Mouse (Mus musculus) limb, embryonic 10.5 days (tissue): ENCODE measurements around the gene Churc1. TPM values are rescaled to one million over a fixed set of nuclear protein-coding genes. Genes with fewer than 3 reads are reported as not detected.
"Not testable (repeated sequence)": the region's sequence is repeated elsewhere in the genome, so short reads cannot be mapped to it uniquely, and the experiment has no call there.

Experiments used
- DNase-seq: peaks from one replicate; pipeline ENCODE4 v3.0.0-alpha.2; 2017; ENCODE audit warnings: low spot score
- H3K27ac ChIP-seq: fragments of 300-500 bp; sonication (generic); 2 replicates; pipeline ENCODE4 v1.5.1; 2016; ENCODE audit warnings: mild to moderate bottlenecking
- H3K27me3 ChIP-seq: fragments of 300-500 bp; sonication (generic); 2 replicates; pipeline ENCODE4 v1.6.1; 2016; ENCODE audit warnings: low read depth, mild to moderate bottlenecking; ENCODE audit not compliant: poor library complexity, severe bottlenecking
- H3K36me3 ChIP-seq: fragments of 300-500 bp; sonication (generic); 2 replicates; pipeline ENCODE4 v1.6.1; 2016; ENCODE audit warnings: mild to moderate bottlenecking, moderate library complexity
- H3K4me1 ChIP-seq: fragments of 300-500 bp; sonication (generic); 2 replicates; pipeline ENCODE4 v1.6.1; 2016
- H3K4me3 ChIP-seq: fragments of 300-500 bp; sonication (generic); 2 replicates; pipeline ENCODE4 v1.5.1; 2016; ENCODE audit warnings: mild to moderate bottlenecking, moderate library complexity
- H3K9me3 ChIP-seq: fragments of 300-500 bp; sonication (generic); replicated peaks from 2 replicates; pipeline ENCODE4 v1.6.1; 2016; ENCODE audit warnings: mild to moderate bottlenecking
- WGBS: fragments of 180-500 bp; shearing (Covaris S2); methylation state at CpG from one replicate; pipeline ENCODE4 v1.1.7; 2016; 5-methylcytosine and 5-hydroxymethylcytosine counted together
- polyA plus RNA-seq: library from polyadenylated mRNA; unstranded; fragments of >200 nt; fragmentation: Nextera tagmentation; extraction: Ambion mirVana; gene quantifications from 2 replicates; pipeline ENCODE4 v1.2.1, GENCODE M21; 2016

Churc1 gene
- polyA plus RNA-seq, 1 experiment from 2014 or later: 107 TPM

DNA sequence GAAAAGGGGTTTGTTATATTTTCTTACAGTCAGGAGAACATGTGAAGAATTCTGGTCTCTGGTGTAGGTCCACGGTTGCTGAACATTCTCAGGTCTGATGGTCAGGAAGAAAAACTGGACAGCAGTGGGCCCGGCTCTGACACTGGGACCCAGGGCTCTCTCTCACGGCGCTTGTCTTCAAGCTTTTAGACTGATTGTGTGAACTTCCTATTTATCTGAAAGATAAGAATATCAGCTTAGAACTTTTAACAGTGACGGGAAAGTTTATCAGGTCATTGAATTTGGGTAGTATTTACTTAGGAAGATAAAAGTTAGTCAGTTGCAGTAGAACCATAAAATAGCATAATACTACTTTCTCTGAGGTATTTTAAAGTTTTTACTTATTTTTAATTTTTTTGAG, 11.6 kb downstream of the Churc1 start:
- Histone ChIP-seq H3K36me3 (0 out of 2 replicates have a peak, but pooled peaks cover 4% of the 10 kb centered on the region), H3K9me3 (no peaks in the 10 kb centered on the region), H3K4me1 (peaks cover 8% of the 10 kb centered on the region; the same call in 1 of the 2 replicates), H3K27me3 (no peaks in the 10 kb centered on the region), H3K4me3 (no peak overlapping the region), H3K27ac (no peak overlapping the region)
- WGBS: 94% methylated on average over 5 of the region's 5 CpGs
- DNase-seq: no peak

DNA sequence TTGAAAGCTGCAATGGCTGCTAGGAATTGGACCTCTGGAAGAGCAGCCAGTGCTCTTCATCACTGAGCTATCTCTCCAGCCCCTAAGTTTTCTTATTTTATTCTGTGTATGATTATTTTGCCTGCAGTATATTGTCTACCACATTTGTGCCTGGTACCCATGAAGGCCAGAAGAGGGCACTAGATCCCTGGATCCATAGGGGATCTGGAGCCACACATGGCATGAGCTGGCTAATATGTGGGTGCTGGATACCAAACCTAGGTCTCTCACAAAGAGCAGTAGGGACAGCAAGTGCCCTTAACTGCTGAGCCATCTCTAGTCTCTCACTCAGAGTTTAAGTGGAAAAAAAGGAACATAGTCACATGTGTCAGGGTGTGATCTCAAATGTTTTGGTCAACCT, 12.5 kb downstream of the Churc1 start:
- no peaks in the 10 kb centered on the region for H3K9me3 ChIP-seq
- H3K36me3 ChIP-seq: 0 out of 2 replicates have a peak, but pooled peaks cover 4% of the 10 kb centered on the region
- DNase-seq: no peak
- no peak overlapping the region for H3K27ac ChIP-seq
- no peak overlapping the region for H3K4me3 ChIP-seq
- peaks cover 8% of the 10 kb centered on the region; the same call in 1 of the 2 replicates for H3K4me1 ChIP-seq
- no peaks in the 10 kb centered on the region for H3K27me3 ChIP-seq

DNA sequence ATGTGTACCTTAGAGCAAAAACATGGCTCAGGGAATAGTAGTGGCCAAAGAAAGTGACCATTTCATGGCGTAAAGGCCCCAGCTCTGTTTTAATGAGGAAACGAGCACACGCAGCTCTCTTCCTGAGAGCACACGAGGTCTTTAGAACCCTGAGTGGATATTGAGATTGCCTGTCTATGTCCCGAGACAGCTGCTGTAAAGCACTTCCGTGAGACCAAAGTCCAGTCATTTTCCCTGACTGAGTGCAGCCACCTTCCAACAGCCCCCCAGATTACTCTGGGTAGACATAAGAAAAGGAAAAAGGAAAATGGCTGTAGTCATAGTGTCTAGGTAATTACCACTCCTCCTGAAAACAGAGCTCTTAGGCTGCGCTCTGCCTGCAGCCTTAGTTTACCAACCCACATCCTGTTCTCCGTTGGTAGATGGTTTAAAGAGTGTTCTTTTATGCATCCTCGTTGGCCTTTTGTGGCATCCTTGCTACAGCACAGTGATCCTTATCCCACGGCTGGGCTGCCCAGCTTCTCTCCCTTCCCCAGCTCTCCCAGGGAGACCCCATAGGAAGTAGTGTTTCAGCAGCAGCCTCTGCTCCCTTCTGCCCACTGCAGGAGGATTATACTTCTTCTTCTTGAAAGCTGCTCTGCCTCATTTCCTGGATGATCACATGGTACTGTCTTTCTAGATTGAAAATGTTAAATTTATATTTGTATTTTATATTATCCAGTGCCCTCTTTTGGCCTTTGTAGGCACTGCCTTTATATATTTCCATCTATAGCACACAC, 13.2 kb downstream of the Churc1 start:
- H3K9me3 ChIP-seq: no peaks in the 10 kb centered on the region
- 85% methylated on average over 10 of the region's 10 CpGs for WGBS

DNA sequence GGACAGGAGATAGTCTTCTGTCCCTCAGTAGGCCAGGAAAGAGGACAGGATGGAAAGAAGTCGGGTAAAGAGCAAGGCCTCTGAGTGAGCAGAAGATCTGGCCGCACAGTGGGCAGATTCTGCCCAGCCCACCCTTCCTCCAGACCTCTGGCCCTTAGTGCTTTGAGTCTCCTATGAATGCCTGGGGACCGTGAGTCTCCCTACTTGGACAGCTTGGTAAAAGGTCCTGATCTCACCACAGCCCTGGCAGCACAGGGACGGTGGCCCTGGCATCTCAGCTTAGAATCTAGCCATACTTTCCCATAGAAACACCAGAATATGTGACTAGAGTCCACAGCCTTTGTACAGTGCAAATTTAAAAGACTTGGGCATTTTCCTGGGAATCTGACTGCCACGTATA, 14.6 kb downstream of the Churc1 start:
- Histone ChIP-seq H3K27me3 (no peaks in the 10 kb centered on the region), H3K9me3 (no peaks in the 10 kb centered on the region), H3K4me3 (no peak overlapping the region), H3K4me1 (peaks cover 7% of the 10 kb centered on the region; the same call in 1 of the 2 replicates), H3K27ac (no peak overlapping the region), H3K36me3 (0 out of 2 replicates have a peak, but pooled peaks cover 4% of the 10 kb centered on the region)
- DNase-seq: no peak
- WGBS: 88% methylated on average over 5 of the region's 5 CpGs

More for the DNA sequence above, 13.2 kb downstream of the Churc1 start:
- 0 out of 2 replicates have a peak, but pooled peaks cover 4% of the 10 kb centered on the region for H3K36me3 ChIP-seq
- H3K27me3 ChIP-seq: no peaks in the 10 kb centered on the region
- no peak for DNase-seq
- H3K27ac ChIP-seq: no peak overlapping the region
- no peak overlapping the region for H3K4me3 ChIP-seq
- peaks cover 8% of the 10 kb centered on the region; the same call in 1 of the 2 replicates for H3K4me1 ChIP-seq

- 77% methylated on average over 12 of the region's 12 CpGs for WGBS
- DNase-seq: no peak
- Histone ChIP-seq H3K27ac (no peak overlapping the region), H3K4me3 (no peak overlapping the region), H3K4me1 (peaks cover 4% of the 10 kb centered on the region; the same call in 1 of the 2 replicates), H3K36me3 (0 out of 2 replicates have a peak, but pooled peaks cover 4% of the 10 kb centered on the region), H3K27me3 (no peaks in the 10 kb centered on the region), H3K9me3 (no peaks in the 10 kb centered on the region)
These were observed 15.5 kb downstream of the Churc1 start for GRCm38 (mm10) chr12:76780639-76781468.

DNA sequence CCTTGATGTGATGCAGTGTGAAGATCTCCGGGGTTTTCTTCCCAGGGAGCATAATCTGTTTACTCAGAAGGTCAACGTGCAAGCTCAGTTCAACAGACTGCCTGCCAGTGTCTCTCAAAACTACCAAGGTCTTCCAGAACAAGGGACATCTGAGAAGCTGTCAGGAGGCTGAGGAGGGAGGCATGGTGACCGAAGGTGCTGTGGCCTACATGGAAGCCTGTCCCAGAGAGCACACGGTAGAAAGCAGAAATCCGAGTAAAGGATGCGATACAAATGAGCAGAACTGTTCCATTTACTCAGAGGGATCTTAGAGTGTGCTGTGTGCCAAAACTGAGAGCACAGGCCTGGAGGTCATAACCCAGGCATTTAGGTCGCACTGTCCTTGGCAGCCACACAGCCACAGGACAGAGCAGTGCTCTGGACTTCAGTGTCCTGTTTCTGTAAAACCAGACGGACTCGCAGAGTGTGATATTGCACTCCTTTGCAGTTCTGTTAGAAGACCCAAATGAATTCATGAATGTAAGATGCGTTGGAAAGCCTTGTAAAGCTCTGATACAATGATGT, 18.8 kb downstream of the Churc1 start:
- no peaks in the 10 kb centered on the region for H3K9me3 ChIP-seq
- H3K4me1 ChIP-seq: peaks cover 4% of the 10 kb centered on the region; the same call in 1 of the 2 replicates
- H3K27ac ChIP-seq: no peak overlapping the region
- DNase-seq: no peak
- no peak overlapping the region for H3K4me3 ChIP-seq
- 73% methylated on average over 10 of the region's 10 CpGs for WGBS
- H3K27me3 ChIP-seq: no peaks in the 10 kb centered on the region
- no peaks in the 10 kb centered on the region for H3K36me3 ChIP-seq

GRCm38 (mm10) chr12:76790446-76791084, 25.2 kb downstream of the Churc1 start:
- WGBS: 76% methylated on average over 8 of the region's 8 CpGs
- Histone ChIP-seq H3K4me1 (no peaks in the 10 kb centered on the region; the same call in 1 of the 2 replicates), H3K27me3 (no peaks in the 10 kb centered on the region), H3K4me3 (no peak overlapping the region), H3K36me3 (no peaks in the 10 kb centered on the region), H3K9me3 (no peaks in the 10 kb centered on the region), H3K27ac (no peak overlapping the region)
- no peak for DNase-seq

DNA sequence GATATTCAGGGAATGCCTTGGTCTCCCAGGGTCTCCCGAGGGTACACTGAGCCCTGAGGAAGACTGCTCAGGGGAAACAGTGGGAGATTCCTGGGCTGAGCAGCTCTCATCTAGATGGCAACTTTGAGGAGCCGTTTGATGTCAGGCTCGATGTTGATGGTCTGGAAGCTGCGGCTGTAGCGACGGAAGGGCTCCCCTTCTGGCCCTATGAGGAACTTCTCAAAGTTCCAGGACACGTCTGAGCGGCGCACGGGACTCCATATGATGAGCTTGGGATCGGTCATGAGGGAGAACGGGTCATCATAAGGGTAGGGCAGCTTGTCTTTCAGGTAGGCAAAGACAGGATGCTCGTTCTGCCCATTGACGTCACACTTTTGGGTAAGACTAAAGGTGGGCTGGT, 27.2 kb downstream of the Churc1 start:
- H3K9me3 ChIP-seq, H3K36me3 ChIP-seq, H3K4me3 ChIP-seq, H3K27ac ChIP-seq, H3K27me3 ChIP-seq, H3K4me1 ChIP-seq, DNase-seq: not testable (repeated sequence)
- 34% methylated on average over 14 of the region's 14 CpGs for WGBS

- no peaks in the 10 kb centered on the region for H3K9me3 ChIP-seq
- H3K36me3 ChIP-seq: no peaks in the 10 kb centered on the region
- peaks cover 7% of the 10 kb centered on the region; the same call in 1 of the 2 replicates for H3K4me1 ChIP-seq
- no peak for DNase-seq
- WGBS: 76% methylated on average over 5 of the region's 5 CpGs
- no peak within 1 kb of the TSS for H3K4me3 ChIP-seq
- no peaks in the 10 kb centered on the region for H3K27me3 ChIP-seq
- H3K27ac ChIP-seq: no peak within 1 kb of the TSS
These were observed 30.0 kb downstream of the Churc1 start, which contains the start of gene Gpx2 for GRCm38 (mm10) chr12:76795350-76795749. Gpx2 (minus strand) TSS chr12:76795554.

GRCm38 (mm10) chr12:76796938-76797539, 31.7 kb downstream of the Churc1 start:
- no peak for DNase-seq
- Histone ChIP-seq H3K4me3 (no peak overlapping the region), H3K27ac (no peak overlapping the region), H3K36me3 (no peaks in the 10 kb centered on the region), H3K27me3 (no peaks in the 10 kb centered on the region), H3K4me1 (peaks cover 7% of the 10 kb centered on the region; the same call in 1 of the 2 replicates), H3K9me3 (no peaks in the 10 kb centered on the region)
- 86% methylated on average over 7 of the region's 7 CpGs for WGBS

GRCm38 (mm10) chr12:76798008-76798720, 32.8 kb downstream of the Churc1 start:
- no peak overlapping the region for H3K27ac ChIP-seq
- 84% methylated on average over 5 of the region's 5 CpGs for WGBS
- DNase-seq: no peak

More at GRCm38 (mm10) chr12:76798008-76798720, 32.8 kb downstream of the Churc1 start:
- Histone ChIP-seq H3K27me3 (no peaks in the 10 kb centered on the region), H3K4me3 (no peak overlapping the region), H3K9me3 (no peaks in the 10 kb centered on the region), H3K36me3 (no peaks in the 10 kb centered on the region), H3K4me1 (0 out of 2 replicates have a peak, but pooled peaks cover 7% of the 10 kb centered on the region)
